Mouse (Mus musculus) kidney, embryonic 15.5 days (tissue): Measurements from ENCODE around the gene Tktl2. TPM values are rescaled to one million over a fixed set of nuclear protein-coding genes. Genes with fewer than 3 reads are reported as not detected.

Source experiments
- ATAC-seq: fragments of 200-750 bp; cut with Nextera tagmentation; replicated peaks from 2 replicates; pipeline ENCODE4 v1.8.0; 2017; ENCODE audit warnings: moderate TSS enrichment; ENCODE audit not compliant: low FRiP score
- H3K27ac ChIP-seq: fragments of 300-500 bp; sonication (generic); 2 replicates; pipeline ENCODE4 v1.5.1; 2015; ENCODE audit warnings: mild to moderate bottlenecking, inconsistent platforms
- H3K27me3 ChIP-seq: fragments of 300-500 bp; sonication (generic); 2 replicates; pipeline ENCODE4 v1.6.1; 2015; ENCODE audit warnings: inconsistent platforms
- H3K36me3 ChIP-seq: fragments of 300-500 bp; sonication (generic); 2 replicates; pipeline ENCODE4 v1.6.1; 2015; ENCODE audit warnings: inconsistent platforms
- H3K4me1 ChIP-seq: fragments of 300-500 bp; sonication (generic); 2 replicates; pipeline ENCODE4 v1.6.1; 2015; ENCODE audit warnings: inconsistent platforms
- H3K4me2 ChIP-seq: fragments of 300-500 bp; sonication (generic); 2 replicates; pipeline ENCODE4 v1.6.1; 2015; ENCODE audit warnings: moderate library complexity, mild to moderate bottlenecking, inconsistent platforms
- H3K4me3 ChIP-seq: fragments of 300-500 bp; sonication (generic); replicated peaks from 2 replicates; pipeline ENCODE4 v1.5.1; 2015; ENCODE audit warnings: mild to moderate bottlenecking, inconsistent platforms
- H3K9ac ChIP-seq: fragments of 300-500 bp; sonication (generic); 2 replicates; pipeline ENCODE4 v1.6.1; 2015; ENCODE audit warnings: mild to moderate bottlenecking, inconsistent platforms
- H3K9me3 ChIP-seq: fragments of 300-500 bp; sonication (generic); replicated peaks from 2 replicates; pipeline ENCODE4 v1.6.1; 2016; ENCODE audit warnings: inconsistent platforms
- WGBS: fragments of 180-500 bp; shearing (Covaris S2); methylation state at CpG from one replicate; pipeline ENCODE4 v1.1.7; 2015; ENCODE audit warnings: mixed read lengths; 5-methylcytosine and 5-hydroxymethylcytosine counted together
- polyA plus RNA-seq: library from polyadenylated mRNA; unstranded; fragments of >200 nt; fragmentation: Nextera tagmentation; extraction: Ambion mirVana; gene quantifications from 2 replicates; pipeline ENCODE4 v1.2.1, GENCODE M21; 2015

The Tktl2 gene
- polyA plus RNA-seq, 1 experiment from 2014 or later = not detected

DNA sequence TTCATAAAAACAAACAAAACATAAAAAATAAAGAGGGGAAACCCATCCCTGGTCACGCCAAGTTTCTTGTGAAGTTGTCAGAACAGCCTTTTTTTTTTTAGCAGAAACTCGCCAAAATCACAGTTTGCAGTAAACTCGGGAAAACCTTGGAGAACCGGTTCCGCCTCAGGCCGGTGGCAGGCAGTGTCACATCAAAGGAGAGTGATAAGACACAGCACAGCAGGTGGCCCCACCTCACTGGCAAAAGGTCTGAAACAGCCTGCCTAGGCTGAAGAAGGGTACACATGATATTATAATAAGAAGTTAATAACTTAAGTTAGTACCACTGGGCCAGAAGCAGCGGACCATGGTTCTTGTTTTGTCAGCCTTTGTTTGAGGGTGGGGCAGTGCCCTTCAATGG lies 38.5 kb downstream of the Tktl2 start:
- Histone ChIP-seq H3K36me3 (no peaks in the 10 kb centered on the region), H3K4me2 (no peak overlapping the region), H3K9me3 (no peaks in the 10 kb centered on the region), H3K27me3 (no peaks in the 10 kb centered on the region), H3K9ac (no peak overlapping the region), H3K4me3 (no peak overlapping the region), H3K4me1 (no peaks in the 10 kb centered on the region), H3K27ac (no peak overlapping the region)
- 16% methylated on average over 7 of the region's 7 CpGs for WGBS
- ATAC-seq = no peak

Other genes starting within 250 kb of the Tktl2 start
- 14.6 and 15.9 TPM in 2 replicates for gene Tma16, start 25.2 kb upstream of the Tktl2 start, polyA plus RNA-seq
- gene Npy5r, start 176.4 kb downstream of the Tktl2 start, polyA plus RNA-seq = not detected in 2 replicates
- gene Npy1r, start 185.4 kb downstream of the Tktl2 start, polyA plus RNA-seq = 0.76 and 2.2 TPM in 2 replicates